Mouse (Mus musculus) cerebellum, adult 11-12 months (tissue): ENCODE measurements at regions not wholly inside any gene's neighbourhood (a gene's known extent, or its start where the extent isn't known, plus 50 kb on each side); places are given as distances from the start of the nearest gene placed in this dataset.

Experiments used
- DNase-seq: peaks from one replicate; pipeline ENCODE4 v3.0.0; 2022

GRCm38 (mm10) chr11:17759224-17759623 lies 194.5 kb downstream of the Etaa1 start:
- no peak for DNase-seq

DNA sequence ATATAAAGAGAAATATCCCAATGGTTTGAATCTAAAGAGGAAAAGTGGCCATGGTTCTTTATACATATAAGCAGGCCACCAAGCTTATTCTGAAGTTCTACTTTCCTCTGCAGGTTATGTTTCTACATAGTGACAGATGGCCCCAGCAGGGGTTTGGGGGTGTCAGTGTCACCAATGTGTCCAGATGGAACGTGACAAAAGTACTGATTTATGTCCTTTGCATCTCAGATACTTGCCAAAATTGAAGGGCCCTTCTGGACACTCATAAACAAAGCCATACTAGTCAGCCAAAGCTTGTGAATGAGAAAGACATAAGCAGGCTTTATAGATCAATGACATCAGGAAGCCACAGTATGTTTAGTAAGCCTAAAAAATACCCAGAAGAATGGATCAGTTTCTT lies 190.3 kb downstream of the Etaa1 start:
- peak; percentile 90 for DNase-seq

DNA sequence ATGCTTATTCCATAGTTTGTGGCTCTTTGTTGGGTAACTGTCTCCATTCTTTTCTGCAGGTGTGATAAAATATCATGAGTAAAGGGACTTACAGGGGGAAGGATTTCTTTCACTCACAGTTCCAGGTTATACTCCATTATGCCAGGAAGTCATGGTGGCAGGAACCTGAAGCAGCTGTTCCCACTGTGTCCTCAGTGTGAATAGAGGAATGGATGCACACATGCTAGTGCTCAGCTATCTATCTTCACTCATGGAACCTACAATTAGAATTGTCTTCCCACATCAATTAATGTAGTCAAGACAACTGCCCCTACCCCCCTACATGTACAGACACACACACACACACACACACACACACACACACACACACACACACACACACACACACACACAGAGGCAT lies 189.5 kb downstream of the Etaa1 start:
- DNase-seq: no peak

DNA sequence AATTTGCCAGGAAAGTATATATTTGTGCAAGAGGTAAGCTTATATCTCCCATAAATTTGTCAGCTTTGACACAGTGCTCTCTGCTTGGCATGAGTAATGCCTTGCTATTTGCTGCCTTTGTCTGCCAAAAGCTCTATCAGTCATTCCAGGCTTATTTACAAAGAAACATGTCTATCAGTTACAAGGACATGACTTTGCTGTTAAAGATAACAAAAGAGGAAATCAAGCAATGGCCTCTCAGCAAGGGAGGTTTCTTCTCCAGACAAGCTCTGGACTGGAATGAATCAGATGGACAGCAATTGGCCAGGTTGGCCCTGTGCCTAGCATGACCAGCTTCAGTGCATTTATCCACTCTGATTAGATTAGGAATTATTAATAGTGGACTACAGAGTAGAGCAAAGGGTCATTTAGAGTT lies 185.3 kb downstream of the Etaa1 start:
- peak; percentile 67 for DNase-seq

DNA sequence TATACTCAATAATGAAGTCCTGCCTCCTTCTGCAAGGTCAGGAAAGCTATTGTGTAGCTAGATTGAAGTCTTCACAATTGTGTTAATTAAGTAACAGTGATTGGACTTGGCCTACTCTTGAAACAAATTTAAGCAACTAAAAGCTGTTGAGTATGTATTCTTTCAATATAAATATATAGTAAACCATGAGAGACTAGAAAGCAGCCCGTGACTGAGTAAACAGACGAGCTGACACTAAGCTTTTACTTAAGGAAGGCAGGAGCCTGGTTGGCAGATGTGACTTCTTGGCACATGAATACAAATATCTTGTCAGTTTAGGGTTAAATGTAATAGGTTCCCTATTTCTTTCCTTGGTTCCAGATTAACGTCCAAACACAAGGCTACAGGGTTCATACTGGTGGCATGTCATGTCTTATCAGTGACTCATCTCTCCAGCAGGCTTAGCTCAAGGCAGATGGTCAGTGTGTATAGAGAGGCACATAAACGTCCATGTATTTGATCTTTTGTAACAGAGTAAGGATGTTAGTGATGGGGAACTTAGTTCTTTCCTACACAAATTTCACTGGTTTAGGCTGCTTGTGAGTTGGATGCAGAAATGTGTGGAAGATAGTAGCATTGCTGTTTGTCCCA lies 184.7 kb downstream of the Etaa1 start:
- no peak for DNase-seq

- no peak for DNase-seq
These were observed 156.0 kb downstream of the Etaa1 start for GRCm38 (mm10) chr11:17797632-17798031.

DNA sequence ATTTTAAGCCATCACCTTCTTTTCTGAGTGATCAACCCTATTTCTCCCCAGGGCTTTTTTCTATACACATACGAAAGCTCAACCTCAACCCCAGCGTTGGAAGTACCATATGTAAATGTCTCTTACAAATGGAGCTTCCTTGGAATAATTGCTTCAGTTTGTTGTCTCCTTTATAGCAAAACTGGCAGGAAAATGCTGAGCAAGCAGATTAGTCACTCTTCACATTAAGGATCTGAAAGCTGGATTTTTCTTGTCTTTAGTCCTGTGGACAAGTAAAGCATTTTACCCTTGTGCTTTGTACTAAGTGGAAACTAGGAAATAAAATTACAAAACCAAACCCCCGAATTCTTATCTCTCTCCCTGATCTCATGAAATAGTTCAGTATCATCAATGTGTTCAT lies 145.8 kb downstream of the Etaa1 start:
- no peak for DNase-seq

DNA sequence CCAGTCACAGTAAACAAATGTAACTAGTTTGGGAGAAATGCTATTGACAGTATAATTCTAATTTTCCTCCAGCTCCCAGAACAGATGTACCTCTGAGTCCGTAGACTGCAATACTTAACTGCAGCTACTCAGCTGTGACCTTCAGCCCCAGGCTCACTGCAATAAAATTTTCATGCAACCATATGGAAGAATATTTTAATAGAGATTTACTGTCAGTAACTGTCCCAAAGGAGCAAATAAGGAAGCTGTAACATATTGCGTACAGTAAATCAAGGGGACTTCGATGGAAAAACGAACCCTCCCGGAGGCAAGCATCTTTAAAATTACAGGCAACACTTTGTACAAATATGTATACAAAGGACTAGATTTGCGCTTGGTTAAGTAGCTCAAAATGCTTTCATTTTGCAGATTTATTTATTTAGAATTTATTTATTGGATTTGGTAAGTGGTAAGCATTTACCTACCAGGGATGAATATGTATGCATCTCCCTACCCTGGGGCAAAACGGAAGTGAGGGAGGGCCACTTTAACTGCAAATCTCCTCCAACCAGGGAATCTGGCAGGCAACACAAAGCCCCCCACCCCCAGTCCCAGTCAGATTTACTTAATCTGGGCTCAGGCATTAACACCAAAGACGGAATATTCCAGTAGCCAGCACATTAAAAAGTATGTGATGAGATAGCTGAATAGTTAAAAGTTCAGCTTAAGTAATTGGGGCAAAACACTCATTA lies 141.7 kb downstream of the Etaa1 start:
- no peak for DNase-seq

DNA sequence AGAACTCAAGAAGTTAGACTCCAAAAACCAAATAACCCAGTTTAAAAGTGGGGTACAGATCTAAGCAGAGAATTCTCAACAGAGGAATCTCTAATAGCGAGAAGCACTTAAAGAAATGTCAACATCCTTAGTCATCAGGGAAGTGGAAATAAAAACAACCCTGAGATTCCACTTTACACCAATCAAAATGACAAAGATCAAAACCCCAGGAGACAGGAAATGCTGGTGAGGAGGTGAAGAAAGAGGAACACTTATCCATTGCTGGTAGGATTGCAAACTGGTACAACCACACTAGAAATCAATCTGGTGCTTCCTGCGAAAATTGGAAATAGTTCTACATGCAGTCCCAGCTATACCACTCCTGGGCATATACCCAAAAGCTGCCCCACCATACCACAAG lies 111.0 kb downstream of the Etaa1 start:
- DNase-seq: no peak

- DNase-seq: no peak
These were observed 101.3 kb downstream of the Etaa1 start for GRCm38 (mm10) chr11:17852405-17852804.

- no peak for DNase-seq
These were observed 100.3 kb downstream of the Etaa1 start for GRCm38 (mm10) chr11:17853246-17853804.

DNA sequence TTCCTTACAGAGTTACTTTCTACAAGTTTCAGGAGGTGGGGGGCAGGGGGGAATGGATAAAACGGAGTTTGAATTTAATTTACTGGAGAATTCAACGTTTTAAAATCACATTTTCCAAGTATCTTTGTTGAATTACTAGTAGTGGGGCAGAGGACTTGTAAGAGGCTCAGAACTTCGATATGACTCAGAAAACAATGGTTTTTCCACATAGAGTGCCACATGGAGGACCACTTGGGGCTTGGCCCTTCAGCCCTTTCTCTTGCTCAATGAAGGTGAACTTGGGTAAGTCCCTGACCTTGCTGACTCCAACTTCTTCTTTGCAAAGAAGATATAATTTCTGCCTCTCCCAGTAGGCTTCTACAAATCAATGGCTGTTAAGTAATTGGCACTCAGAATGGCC lies 99.8 kb downstream of the Etaa1 start:
- no peak for DNase-seq

DNA sequence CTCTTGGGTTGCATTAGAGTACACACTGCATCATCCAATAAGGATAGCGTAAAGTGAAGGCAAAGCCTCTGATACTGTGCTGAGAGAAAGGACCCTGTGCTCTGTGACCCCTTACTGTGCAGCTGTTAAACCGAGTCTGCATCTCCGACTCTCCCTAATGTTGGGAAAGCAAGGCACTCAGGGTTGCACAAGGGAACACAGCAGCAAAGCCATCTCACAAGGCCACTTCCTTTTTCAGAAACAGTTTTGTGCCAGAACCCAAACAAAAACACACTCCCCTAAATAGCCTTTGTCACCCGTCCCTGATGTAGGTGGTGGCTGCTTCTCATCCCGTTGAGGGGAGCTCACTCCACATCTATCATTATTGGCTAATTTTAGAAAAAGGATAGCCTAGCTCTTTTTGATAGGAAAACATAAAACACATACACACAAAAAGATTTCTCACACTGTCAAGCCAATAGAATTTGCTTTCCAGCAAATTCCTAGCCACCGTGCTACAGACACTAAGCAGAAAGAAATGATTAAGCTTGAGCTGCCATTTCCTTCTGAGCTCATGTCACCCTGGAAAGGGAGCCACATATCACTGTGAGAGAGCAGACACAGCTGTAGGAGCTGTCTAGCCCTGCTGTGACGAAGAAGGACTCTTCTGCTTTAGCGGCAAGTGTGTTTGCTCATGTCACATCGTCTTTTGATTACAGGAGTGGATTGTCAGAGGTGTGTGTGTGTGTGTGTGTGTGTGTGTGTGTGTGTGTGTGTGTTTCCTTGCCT lies 94.1 kb downstream of the Etaa1 start:
- DNase-seq: no peak

DNA sequence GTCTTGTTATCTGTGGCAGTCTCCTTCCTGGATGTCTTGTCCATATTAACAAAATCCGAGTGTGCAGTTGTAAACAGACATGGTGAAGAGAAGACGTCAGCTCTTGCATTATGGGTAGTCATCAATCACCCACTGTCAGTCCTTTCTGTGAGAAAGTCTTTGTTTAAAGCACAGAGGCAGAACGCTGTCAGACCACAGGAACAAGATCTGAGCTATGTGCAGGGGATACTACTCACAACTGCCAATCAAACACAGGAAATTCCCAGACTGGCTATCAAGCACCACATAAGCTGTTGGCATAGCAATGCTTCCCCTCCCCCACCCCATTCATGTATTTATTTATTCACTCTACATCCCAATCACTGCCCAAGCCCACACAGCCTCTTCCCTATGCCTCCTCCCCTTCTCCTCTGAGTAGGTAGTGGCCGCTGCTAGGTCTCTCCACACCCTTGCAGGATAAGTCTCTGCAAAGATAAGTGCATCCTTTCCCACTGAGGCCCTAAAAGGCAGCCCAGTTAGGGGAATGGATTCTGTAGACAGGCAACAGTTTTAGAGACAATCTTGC lies 88.8 kb downstream of the Etaa1 start:
- DNase-seq: no peak

GRCm38 (mm10) chr11:17870690-17871089 lies 83.0 kb downstream of the Etaa1 start:
- no peak for DNase-seq

- DNase-seq: no peak
These were observed 81.8 kb downstream of the Etaa1 start for GRCm38 (mm10) chr11:17871920-17872319.

DNA sequence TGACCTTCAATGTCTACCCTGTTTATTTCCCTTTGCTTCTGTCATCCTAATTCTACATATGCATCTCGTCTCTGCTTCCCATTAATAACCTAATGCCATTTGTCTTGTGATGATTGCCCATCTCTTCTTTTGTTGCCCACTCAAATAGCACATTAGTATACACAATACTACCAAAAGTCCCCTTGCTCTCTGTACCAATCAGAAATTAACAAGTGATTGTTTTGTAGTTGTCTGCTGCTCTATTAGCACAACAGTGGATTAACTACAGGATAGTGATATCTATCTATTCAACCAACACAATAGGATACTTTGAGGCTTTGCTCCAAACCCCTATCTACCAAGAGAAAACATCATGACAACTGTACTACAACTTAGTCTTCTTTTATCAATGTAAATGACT lies 70.4 kb downstream of the Etaa1 start:
- DNase-seq: no peak
